Mouse (Mus musculus) liver, embryonic 11.5 days (tissue): ENCODE measurements around the gene Sgo1. TPM values are rescaled to one million over a fixed set of nuclear protein-coding genes. Genes with fewer than 3 reads are reported as not detected.

Experiments used
- ATAC-seq: fragments of 200-750 bp; cut with Nextera tagmentation; replicated peaks from 2 replicates; pipeline ENCODE4 v1.8.0; 2017; ENCODE audit warnings: moderate number of reproducible peaks, mild to moderate bottlenecking, moderate TSS enrichment, moderate library complexity; ENCODE audit not compliant: low FRiP score
- DNase-seq: peaks from one replicate; pipeline ENCODE4 v3.0.0-alpha.2; 2017; ENCODE audit warnings: low spot score
- H3K27ac ChIP-seq: fragments of 300-500 bp; sonication (generic); 2 replicates; pipeline ENCODE4 v1.5.1; 2014; ENCODE audit warnings: mild to moderate bottlenecking, low read depth, low read length, control low read depth
- H3K27me3 ChIP-seq: fragments of 300-500 bp; sonication (generic); replicated peaks from 2 replicates; pipeline ENCODE4 v1.6.1; 2014; ENCODE audit warnings: low read length, mixed read lengths; ENCODE audit not compliant: control insufficient read depth, insufficient read depth
- H3K36me3 ChIP-seq: fragments of 300-500 bp; sonication (generic); 2 replicates; pipeline ENCODE4 v1.6.1; 2014; ENCODE audit warnings: mild to moderate bottlenecking, low read length, moderate library complexity, mixed read lengths; ENCODE audit not compliant: control insufficient read depth, insufficient read depth
- H3K4me1 ChIP-seq: fragments of 300-500 bp; sonication (generic); replicated peaks from 2 replicates; pipeline ENCODE4 v1.6.1; 2014; ENCODE audit warnings: low read length, mixed read lengths; ENCODE audit not compliant: control insufficient read depth, insufficient read depth
- H3K4me2 ChIP-seq: fragments of 300-500 bp; sonication (generic); 2 replicates; pipeline ENCODE4 v1.6.1; 2014; ENCODE audit warnings: mild to moderate bottlenecking, control low read depth, moderate library complexity
- H3K4me3 ChIP-seq: fragments of 300-500 bp; sonication (generic); 2 replicates; pipeline ENCODE4 v1.5.1; 2014; ENCODE audit warnings: low read depth, low read length, control low read depth
- H3K9ac ChIP-seq: fragments of 300-500 bp; sonication (generic); 2 replicates; pipeline ENCODE4 v1.6.1; 2014; ENCODE audit warnings: low read depth, low read length, control low read depth
- H3K9me3 ChIP-seq: fragments of 300-500 bp; sonication (generic); 2 replicates; pipeline ENCODE4 v1.6.1; 2016; ENCODE audit warnings: low read length, inconsistent platforms, mixed read lengths; ENCODE audit not compliant: control insufficient read depth
- WGBS: fragments of 180-500 bp; shearing (Covaris S2); extraction: QIAGEN DNeasy Blood & Tissue Kit; methylation state at CpG from one replicate; pipeline ENCODE4 v1.1.7; 2014; 5-methylcytosine and 5-hydroxymethylcytosine counted together
- polyA plus RNA-seq: library from polyadenylated mRNA; unstranded; fragments of >200 nt; fragmentation: Nextera tagmentation; extraction: Ambion mirVana; gene quantifications from 2 replicates; pipeline ENCODE4 v1.2.1, GENCODE M21; 2014

The Sgo1 gene
- polyA plus RNA-seq, 1 experiment from 2014 or later = 47.6 TPM

DNA sequence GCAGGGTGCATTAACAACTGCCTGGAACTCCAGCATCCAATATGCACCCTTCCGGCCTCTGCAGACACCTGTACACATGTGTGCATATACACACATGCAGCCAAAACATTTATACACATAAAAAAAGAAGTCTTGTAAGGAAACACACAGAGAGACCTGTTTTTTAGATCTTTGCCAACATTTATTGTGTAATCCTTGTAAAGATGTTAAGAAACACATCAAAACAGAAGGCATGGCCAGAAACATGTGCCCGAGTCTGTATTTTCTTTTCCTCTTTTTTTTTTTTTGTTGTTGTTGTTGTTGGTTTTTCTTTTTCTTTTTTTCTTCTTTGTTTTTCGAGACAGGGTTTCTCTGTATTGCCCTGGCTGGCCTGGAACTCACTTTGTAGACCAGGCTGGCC, 63.0 kb downstream of the Sgo1 start:
- Histone ChIP-seq H3K4me3 (no peak overlapping the region), H3K4me2 (no peak overlapping the region), H3K27me3 (no peaks in the 10 kb centered on the region), H3K9ac (no peak overlapping the region), H3K9me3 (no peaks in the 10 kb centered on the region), H3K36me3 (peaks cover 4% of the 10 kb centered on the region; the same call in 1 of the 2 replicates), H3K4me1 (peaks cover 13% of the 10 kb centered on the region), H3K27ac (no peak overlapping the region)
- no peak for DNase-seq
- no peak for ATAC-seq
- WGBS = 85% methylated on average over 3 of the region's 3 CpGs

Other genes with a start within 250 kb of the Sgo1 start
- 0.08 and 0.19 TPM in 2 replicates for gene Efhb, start 226.0 kb downstream of the Sgo1 start, polyA plus RNA-seq
- gene Rab5a, start 210.1 kb downstream of the Sgo1 start, polyA plus RNA-seq = 57.4 and 59.7 TPM in 2 replicates
- gene Pp2d1, start 149.9 kb downstream of the Sgo1 start, polyA plus RNA-seq = 0.12 and 0.38 TPM in 2 replicates
- 7.3 and 8.7 TPM in 2 replicates for gene Kat2b, start 122.5 kb downstream of the Sgo1 start, polyA plus RNA-seq
- gene Sult1c2, start 157.0 kb upstream of the Sgo1 start, polyA plus RNA-seq = not detected in 2 replicates